Mouse (Mus musculus) bone marrow macrophage, adult 2 months (primary cell): ENCODE measurements around the gene Pcbp1.

Experiments
- CTCF ChIP-seq: IDR thresholded peaks from 2 replicates; pipeline ENCODE4 v1.5.1; 2012; ENCODE audit warnings: low read depth, mild to moderate bottlenecking, low read length, moderate library complexity
- POLR2A ChIP-seq: IDR thresholded peaks from 2 replicates; pipeline ENCODE4 v1.6.1; 2012; ENCODE audit warnings: mild to moderate bottlenecking, low read depth, low read length, borderline replicate concordance

DNA sequence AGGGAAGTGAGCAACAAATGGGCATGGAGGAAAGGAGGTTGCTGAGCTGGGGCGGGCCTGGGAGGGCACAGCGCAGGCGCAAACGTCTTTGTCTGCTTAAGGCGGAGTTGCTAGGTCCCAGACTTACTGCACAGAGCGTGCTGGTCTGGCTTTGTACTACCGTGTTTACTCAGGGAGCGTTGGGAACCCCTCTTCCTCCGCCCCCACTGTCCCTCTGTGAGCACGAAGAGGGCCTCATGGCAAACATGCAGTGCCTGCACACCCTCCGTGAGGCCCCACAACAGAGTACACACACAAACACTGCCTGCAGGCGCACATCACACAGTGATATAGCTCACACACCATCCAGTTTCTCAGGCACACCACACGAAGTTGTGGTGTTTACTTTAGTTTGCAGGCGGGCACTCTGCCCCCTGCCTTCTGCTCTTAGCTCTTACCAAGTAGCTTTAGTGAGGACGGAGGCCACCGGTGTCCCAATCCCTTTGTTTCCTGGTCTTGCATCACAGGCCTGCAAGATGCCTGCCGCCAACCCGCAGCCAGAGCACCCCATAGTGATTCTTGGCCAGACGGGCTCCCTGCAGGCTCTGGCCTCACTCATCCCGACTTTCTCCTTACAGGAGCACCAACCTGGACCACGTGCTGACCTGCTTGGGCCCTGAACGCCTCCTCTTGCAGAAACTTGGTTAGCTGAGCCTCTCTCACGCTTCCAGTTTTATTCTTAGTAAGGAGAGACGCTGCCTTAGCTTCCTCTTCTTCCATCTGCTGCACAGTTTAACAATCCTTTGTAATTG, 38.6 kb downstream of the Pcbp1 start:
- TF ChIP-seq CTCF (no peak), POLR2A (peak; percentile 39)
